Mouse (Mus musculus) CH12.LX (cell line): Measurements from ENCODE around the gene Med18.

Source experiments
- CHD1 ChIP-seq: IDR thresholded peaks from 2 replicates; pipeline ENCODE4 v1.6.1; 2012; ENCODE audit warnings: low read depth, low read length, improper control_type of control experiment, inconsistent platforms
- CTCF ChIP-seq, 2 experiments: IDR thresholded peaks in 1 of 2; conservative IDR thresholded peaks in 1 of 2; 2 replicates each; pipeline ENCODE4 v1.5.1; 2011 to 2012; ENCODE audit warnings: low read depth in 2 of 2, low read length in 2 of 2, improper control_type of control experiment in 1 of 2, inconsistent platforms in 1 of 2, mild to moderate bottlenecking in 1 of 2, moderate library complexity in 1 of 2
- MEF2A ChIP-seq: IDR thresholded peaks from 2 replicates; pipeline ENCODE4 v1.6.1; 2014; ENCODE audit warnings: low read depth, mild to moderate bottlenecking, inconsistent platforms, low read length, improper control_type of control experiment, borderline replicate concordance
- POLR2A ChIP-seq: IDR thresholded peaks from 2 replicates; pipeline ENCODE4 v1.6.1; 2011; ENCODE audit warnings: low read depth, mild to moderate bottlenecking, improper control_type of control experiment, low read length
- RCOR1 ChIP-seq: conservative IDR thresholded peaks from 2 replicates; pipeline ENCODE4 v1.6.1; 2012; ENCODE audit warnings: low read depth, mild to moderate bottlenecking, inconsistent platforms, low read length, improper control_type of control experiment
- SIN3A ChIP-seq: IDR thresholded peaks from 2 replicates; pipeline ENCODE4 v1.6.1; 2012; ENCODE audit warnings: low read length, improper control_type of control experiment, inconsistent platforms
- TBP ChIP-seq: conservative IDR thresholded peaks from 2 replicates; pipeline ENCODE4 v1.6.1; 2011; ENCODE audit warnings: low read depth, low read length, improper control_type of control experiment
- ZC3H11A ChIP-seq: IDR thresholded peaks from 2 replicates; pipeline ENCODE4 v1.6.1; 2012; ENCODE audit warnings: low read depth, mild to moderate bottlenecking, inconsistent platforms, low read length, improper control_type of control experiment

- TF ChIP-seq ZC3H11A, result no peak
- no peak for TF ChIP-seq CTCF (conservative IDR thresholded peaks at IDR 0.05 in 1 of 2, IDR thresholded peaks at IDR 0.05 in 1 of 2; ENCODE audit: low read depth in 2 of 2, low read length in 2 of 2)
- TF ChIP-seq SIN3A, result no peak
- TF ChIP-seq RCOR1, result no peak; the same call in 1 of the 2 replicates
- no peak for TF ChIP-seq CHD1
- TF ChIP-seq TBP, result no peak
- no peak for TF ChIP-seq POLR2A
- TF ChIP-seq MEF2A, result no peak
These were observed 27.3 kb upstream of the Med18 start for GRCm38 (mm10) chr4:132491057-132491456.
